12 mouse cellular contexts compared by ENCODE assay signal in the genomic region with DNA sequence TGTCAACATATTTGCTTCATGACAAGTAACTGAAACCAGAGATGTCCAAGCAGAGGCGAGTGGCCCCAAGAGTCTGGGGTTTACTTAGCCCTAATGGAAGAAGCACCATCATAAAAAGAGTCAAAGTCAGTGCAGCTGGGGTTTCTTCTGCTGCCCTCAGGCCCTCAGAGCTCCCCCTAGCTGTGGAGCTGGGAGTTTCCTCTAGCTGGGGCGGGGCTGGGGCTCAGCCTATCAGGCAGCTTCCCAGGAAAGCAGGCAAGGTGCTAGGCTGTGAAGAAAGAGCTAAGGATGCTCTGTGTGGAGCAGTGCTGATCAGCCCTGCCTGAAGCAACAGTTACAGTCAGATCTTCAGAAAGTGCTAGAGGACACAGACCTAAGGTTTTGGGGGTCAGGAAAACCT. TPM values are rescaled to one million over a fixed set of nuclear protein-coding genes. Genes with fewer than 3 reads are reported as not detected.
DNase-seq lines count a peak whose midpoint lies in the region; ATAC-seq and TF ChIP-seq lines count a peak whose summit lies in the region.
"Had no signal": no experiment of that assay in that cellular context is flagged by ENCODE, and none has a peak within 500 bp of the region (broad histone marks: within the 10 kb centered on the region; RNA-seq: fewer than 3 reads in every experiment).

No protein-coding gene starts in this region.

- no peak overlapping the region for H3K9ac ChIP-seq in lung, postnatal 0 days (replicated peaks; ENCODE audit: low read depth)
- H3K9ac ChIP-seq in liver, embryonic 12.5 days, result no peak overlapping the region
- H3K9ac ChIP-seq: limb, embryonic 13.5 days had no signal

- 97% methylated on average over 2 of the region's 2 CpGs for WGBS in lung, postnatal 0 days
- 79% methylated on average over 2 of the region's 2 CpGs for WGBS in liver, embryonic 12.5 days (ENCODE audit: insufficient replicate concordance)
- 92% methylated on average over 2 of the region's 2 CpGs for WGBS in hindbrain, embryonic 10.5 days

- no peak for DNase-seq in lung, postnatal 0 days (ENCODE audit: low spot score)
- DNase-seq in lung, postnatal 25 days (ENCODE audit: low spot score), result no peak
- peak; percentile 25 for DNase-seq in NIH3T3 (ENCODE audit: low read depth)
- peak; percentile 7 to 31 for DNase-seq in thymus, postnatal 10 days (ENCODE audit: low spot score in 2 of 2)
- no peak for DNase-seq in hindbrain, embryonic 10.5 days (ENCODE audit: low spot score)
- DNase-seq in gastrocnemius, postnatal 10 days, result no peak
- no peak for DNase-seq in cerebellum, adult 11-12 months
- DNase-seq: cerebellum, adult 9-10 months had no signal

- TF ChIP-seq EP300 in lung, postnatal 0 days (IDR thresholded peaks at IDR 0.05), result no peak

- ATAC-seq in lung, postnatal 0 days, result no peak
- peak; percentile 49; the same call in 1 of the 2 replicates for ATAC-seq in liver, embryonic 12.5 days
- ATAC-seq: inflammation-experienced regulatory T-cells, adult 6 months had no signal

- no peak overlapping the region for H3K4me2 ChIP-seq in lung, postnatal 0 days (replicated peaks; ENCODE audit: low read depth, low read length)
- no peak overlapping the region for H3K4me2 ChIP-seq in liver, embryonic 12.5 days
- H3K4me2 ChIP-seq: limb, embryonic 13.5 days had no signal

- no peaks in the 10 kb centered on the region for H3K4me1 ChIP-seq in lung, postnatal 0 days (ENCODE audit: insufficient read depth, low read depth, low read length)
- no peaks in the 10 kb centered on the region for H3K4me1 ChIP-seq in liver, embryonic 12.5 days
- no peaks in the 10 kb centered on the region for H3K4me1 ChIP-seq in hindbrain, embryonic 10.5 days (replicated peaks)
- H3K4me1 ChIP-seq: limb, embryonic 13.5 days had no signal

- peaks cover 18% of the 10 kb centered on the region for H3K36me3 ChIP-seq in lung, postnatal 0 days (ENCODE audit: insufficient read depth, low read length)
- H3K36me3 ChIP-seq in liver, embryonic 12.5 days, result peaks cover 58% of the 10 kb centered on the region
- peaks cover 72% of the 10 kb centered on the region for H3K36me3 ChIP-seq in hindbrain, embryonic 10.5 days

- no peaks in the 10 kb centered on the region for H3K27me3 ChIP-seq in lung, postnatal 0 days (replicated peaks; ENCODE audit: insufficient read depth, low read length)
- no peaks in the 10 kb centered on the region for H3K27me3 ChIP-seq in liver, embryonic 12.5 days (replicated peaks)
- no peaks in the 10 kb centered on the region for H3K27me3 ChIP-seq in hindbrain, embryonic 10.5 days (ENCODE audit: insufficient read depth, poor library complexity, severe bottlenecking)
- H3K27me3 ChIP-seq: limb, embryonic 13.5 days had no signal

- TF ChIP-seq CTCF in lung, postnatal 0 days (IDR thresholded peaks at IDR 0.05), result peak; percentile 34

- no peak overlapping the region for H3K4me3 ChIP-seq in lung, postnatal 0 days (ENCODE audit: low read depth, low read length)
- H3K4me3 ChIP-seq in liver, embryonic 12.5 days, result no peak overlapping the region
- H3K4me3 ChIP-seq in hindbrain, embryonic 10.5 days, result no peak overlapping the region
- H3K4me3 ChIP-seq: limb, embryonic 13.5 days; myocyte had no signal

- H3K9me3 ChIP-seq in lung, postnatal 0 days (ENCODE audit: low read length), result no peaks in the 10 kb centered on the region
- H3K9me3 ChIP-seq in liver, embryonic 12.5 days (replicated peaks), result no peaks in the 10 kb centered on the region
- no peaks in the 10 kb centered on the region for H3K9me3 ChIP-seq in hindbrain, embryonic 10.5 days
- H3K9me3 ChIP-seq: limb, embryonic 13.5 days had no signal

- H3K27ac ChIP-seq in lung, postnatal 0 days (ENCODE audit: low read length), result no peak overlapping the region
- H3K27ac ChIP-seq in liver, embryonic 12.5 days, result no peak overlapping the region
- no peak overlapping the region for H3K27ac ChIP-seq in hindbrain, embryonic 10.5 days
- H3K27ac ChIP-seq: limb, embryonic 13.5 days had no signal

RNA-seq across cellular contexts. Expression of gene Ermp1, which starts 51.2 kb away (rescaled TPM):
- 3.2 TPM in 2 replicates for polyA plus RNA-seq in lung, postnatal 0 days (2015; fragmentation: Nextera tagmentation; extraction: Ambion mirVana)
- 18.3 and 19.3 TPM in 2 replicates for polyA plus RNA-seq in liver, embryonic 12.5 days (2016; fragmentation: Nextera tagmentation; extraction: Ambion mirVana)
- 12.8 and 16.1 TPM in 2 replicates for polyA plus RNA-seq in hindbrain, embryonic 10.5 days (2016; fragmentation: Nextera tagmentation; extraction: Ambion mirVana)
- 10 to 100 TPM in 1 of 2 experiments, 1 to 10 TPM in 1; 9.7 to 10.3 TPM for total RNA-seq in gastrocnemius, postnatal 10 days (2021)

Comparison
In these comparisons a context has a peak if more than half of its experiments do, and no peak if none do; other contexts are left out.
1. DNase-seq: peak in NIH3T3 (single experiment) and thymus, postnatal 10 days (2 of 2); none in lung, postnatal 0 days (single experiment), lung, postnatal 25 days (single experiment), hindbrain, embryonic 10.5 days (single experiment), gastrocnemius, postnatal 10 days (single experiment) and cerebellum, adult 11-12 months (single experiment).